Mouse (Mus musculus) embryo, embryonic 11 days (tissue): ENCODE results near the gene St3gal3.

Source experiments
- DNase-seq: peaks from one replicate; pipeline ENCODE4 v3.0.0-alpha.2; 2015

The St3gal3 gene

GRCm38 (mm10) chr4:117918261-117918660 lies 216.5 kb downstream of the St3gal3 start:
- no peak for DNase-seq

GRCm38 (mm10) chr4:117917847-117918246 lies 216.9 kb downstream of the St3gal3 start:
- no peak for DNase-seq

DNA sequence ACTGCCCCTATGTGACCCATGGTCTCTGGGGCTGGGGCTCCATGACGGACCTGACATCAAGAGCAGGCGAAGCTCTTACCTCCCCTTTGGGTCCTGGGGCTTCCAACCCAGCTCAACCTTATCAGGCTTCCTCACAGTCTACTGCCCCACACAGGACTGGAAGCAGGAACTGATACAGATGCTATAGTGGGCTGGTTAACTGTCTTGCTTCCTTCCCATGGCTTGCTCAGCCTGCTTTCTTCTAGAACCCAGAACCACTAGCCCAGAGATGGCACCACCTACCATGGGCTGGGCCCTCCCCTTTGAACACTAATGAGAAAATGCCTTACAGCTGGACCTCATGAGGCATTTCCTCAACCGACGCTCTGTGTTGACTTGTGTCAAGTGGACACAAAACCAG lies 217.3 kb downstream of the St3gal3 start:
- DNase-seq, result no peak

- DNase-seq, result no peak
Measured at GRCm38 (mm10) chr4:117916386-117916785, 218.3 kb downstream of the St3gal3 start.

DNA sequence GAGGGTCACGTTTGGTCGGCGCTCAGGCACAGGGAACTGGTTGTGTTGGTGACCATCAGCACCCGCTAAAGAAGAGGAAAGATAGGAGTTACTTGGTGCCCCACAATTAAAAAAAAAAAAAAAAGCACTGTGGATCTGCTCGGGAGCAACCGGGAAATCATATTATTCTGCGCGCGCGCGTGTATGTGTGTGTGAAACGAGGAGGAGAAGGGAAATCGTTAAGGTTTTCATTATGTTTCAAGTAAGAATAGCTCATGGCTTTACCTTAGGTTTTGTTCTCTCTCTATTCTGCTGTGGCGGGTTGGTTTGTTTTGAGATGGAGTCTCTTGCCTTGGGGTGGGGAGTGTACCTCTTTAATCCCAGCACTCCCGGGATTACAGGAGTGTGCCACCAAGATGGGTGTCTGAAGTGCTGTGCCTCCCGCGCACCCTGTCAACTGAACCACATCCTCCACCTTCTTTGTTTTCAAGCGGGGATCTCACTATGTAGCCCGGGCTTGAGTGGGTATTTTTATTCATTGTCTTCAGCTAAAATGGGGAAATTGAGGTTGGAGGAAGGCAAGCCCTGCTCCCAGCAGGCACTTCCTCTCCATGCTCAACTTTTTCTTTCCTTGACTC lies 219.1 kb downstream of the St3gal3 start:
- DNase-seq, result no peak

DNA sequence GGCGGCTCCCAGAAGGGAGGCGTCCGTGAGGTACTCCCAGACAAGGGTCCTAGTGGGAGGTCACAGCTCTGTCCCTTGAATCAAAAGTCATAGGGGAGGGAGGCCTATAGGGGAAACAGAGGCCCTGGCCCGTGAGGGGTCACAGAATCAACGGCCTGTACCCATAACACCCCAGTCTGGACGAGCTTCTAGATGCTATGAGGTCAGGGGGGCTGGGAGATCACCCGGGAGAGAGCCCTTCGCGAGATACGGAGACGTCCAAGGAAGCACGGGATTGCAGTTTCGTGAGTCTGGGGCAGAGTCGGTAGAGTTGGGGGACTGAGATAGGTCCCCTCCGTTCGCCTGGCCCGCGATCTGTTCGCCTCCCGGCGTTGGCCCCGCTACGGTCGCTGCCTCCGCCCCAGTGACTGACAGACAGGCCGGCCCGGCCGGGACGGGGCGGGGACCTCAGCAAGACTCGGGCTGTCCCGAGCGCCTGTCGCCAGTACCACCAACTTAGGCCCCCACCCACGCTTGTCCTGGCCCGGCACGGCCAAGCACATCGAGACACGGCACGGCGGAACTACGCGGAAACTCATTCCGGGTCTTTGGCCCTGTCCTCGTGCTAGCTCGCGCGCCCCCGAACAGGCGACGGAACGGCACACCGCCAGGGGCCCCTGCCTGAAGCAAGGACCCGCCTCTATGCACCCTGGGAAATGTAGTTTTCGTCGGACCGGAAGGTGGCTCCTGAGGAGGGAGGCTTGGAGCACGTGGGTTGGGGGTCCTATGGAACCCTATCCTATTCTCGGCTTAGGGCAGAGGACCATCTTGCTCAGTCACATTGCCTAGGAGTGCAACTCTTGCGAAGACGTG lies 219.9 kb downstream of the St3gal3 start, which contains the start of gene Ipo13:
Ipo13 (minus strand) TSS at position 409 of the 852 bp plus-strand sequence.
- peak; percentile 96 for DNase-seq

GRCm38 (mm10) chr4:117914031-117914430 lies 220.7 kb downstream of the St3gal3 start:
- DNase-seq, result no peak

- DNase-seq, result no peak
Measured at GRCm38 (mm10) chr4:117913421-117913820, 221.3 kb downstream of the St3gal3 start.

- no peak for DNase-seq
Measured at GRCm38 (mm10) chr4:117912685-117913273, 221.9 kb downstream of the St3gal3 start.

- DNase-seq, result no peak
Measured at GRCm38 (mm10) chr4:117912131-117912561, 222.6 kb downstream of the St3gal3 start.

DNA sequence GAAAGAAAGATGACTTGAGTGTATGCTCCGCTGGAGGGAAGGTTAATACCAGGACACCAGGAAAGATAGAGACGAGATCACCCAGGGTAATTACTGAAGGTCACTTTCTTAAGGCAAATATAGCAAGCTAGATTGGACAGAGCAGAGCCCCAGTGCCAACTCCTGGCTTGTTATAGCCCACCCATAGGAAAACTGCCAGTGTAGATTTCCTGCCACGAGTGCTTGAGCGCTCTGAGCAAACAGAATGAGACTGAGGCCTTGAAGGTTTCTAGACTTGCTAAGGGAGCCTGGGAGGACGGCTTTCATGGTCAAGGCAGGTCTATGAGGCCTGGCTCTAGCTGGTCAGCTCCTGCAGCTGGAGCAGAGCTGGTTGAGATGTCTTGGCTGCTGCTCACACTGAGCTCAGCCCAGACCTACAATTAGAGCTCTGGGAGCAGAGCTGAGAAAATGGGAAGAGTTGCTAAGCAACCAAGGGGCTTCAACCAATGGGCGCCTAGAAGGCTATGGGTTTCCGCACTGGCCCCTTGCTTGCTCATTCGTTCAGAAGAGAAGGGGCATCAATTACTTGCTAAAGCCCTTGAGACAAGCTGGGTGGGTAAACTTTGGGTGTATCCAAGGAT lies 225.8 kb downstream of the St3gal3 start:
- peak; percentile 45 for DNase-seq

DNA sequence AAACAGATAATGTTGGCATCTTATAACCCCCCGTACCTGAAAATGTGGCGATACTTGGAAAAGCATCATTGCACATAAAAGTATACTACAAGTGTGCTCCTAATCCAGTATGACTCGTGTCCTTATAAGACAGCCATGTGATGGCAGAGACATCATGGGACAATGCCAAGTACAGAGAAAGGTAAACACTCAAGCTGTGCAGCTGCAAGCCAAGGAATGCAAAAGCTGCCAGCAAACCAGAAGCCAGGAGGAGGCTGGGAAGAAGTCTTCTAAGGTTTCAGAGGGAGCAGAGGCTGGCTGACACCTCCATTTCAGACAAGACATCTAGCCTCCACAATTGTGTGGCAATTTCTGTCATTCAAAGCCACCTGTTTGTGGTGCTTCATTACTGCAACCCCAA lies 228.5 kb downstream of the St3gal3 start:
- DNase-seq, result no peak

GRCm38 (mm10) chr4:117904761-117905160 lies 230.0 kb downstream of the St3gal3 start:
- no peak for DNase-seq

DNA sequence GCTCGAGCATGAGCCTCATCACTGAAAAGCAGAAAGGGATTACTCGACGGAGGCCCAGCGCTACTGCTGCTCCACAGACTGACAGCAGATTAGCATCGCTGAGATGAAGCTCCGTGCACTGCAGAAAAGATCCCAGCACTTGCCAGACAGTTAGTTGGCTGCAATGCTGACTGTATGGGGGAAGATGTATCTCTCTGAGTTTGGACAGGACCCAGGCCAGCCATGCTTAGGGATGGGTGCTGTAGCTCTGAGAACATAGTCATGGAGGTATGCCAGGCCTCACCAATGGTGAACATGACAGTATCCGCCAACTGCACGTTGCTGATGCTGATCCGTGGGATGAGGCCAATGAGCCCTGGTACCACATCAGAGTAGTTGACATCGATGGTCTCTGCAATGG lies 230.6 kb downstream of the St3gal3 start:
- DNase-seq, result no peak

- no peak for DNase-seq
Measured at GRCm38 (mm10) chr4:117898111-117898510, 236.6 kb downstream of the St3gal3 start.

DNA sequence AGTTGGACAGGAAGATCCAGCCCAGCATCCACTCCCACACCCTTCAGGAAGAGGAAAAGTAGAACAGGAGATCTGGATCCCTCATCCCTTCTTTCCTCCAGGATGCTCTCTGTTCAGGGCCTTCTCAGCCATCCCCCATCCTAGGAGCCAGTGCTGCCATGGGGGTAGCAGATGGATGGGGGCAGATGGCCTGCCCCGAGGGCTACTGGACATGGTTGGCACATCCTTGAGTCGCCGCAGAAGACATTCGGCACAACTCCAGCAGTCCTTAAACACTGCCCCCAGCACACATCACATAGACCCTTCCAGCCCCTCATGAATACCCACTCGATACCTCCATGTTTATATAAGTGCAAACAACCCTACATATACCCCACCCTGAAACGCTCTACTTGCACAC lies 238.7 kb downstream of the St3gal3 start:
- no peak for DNase-seq

DNA sequence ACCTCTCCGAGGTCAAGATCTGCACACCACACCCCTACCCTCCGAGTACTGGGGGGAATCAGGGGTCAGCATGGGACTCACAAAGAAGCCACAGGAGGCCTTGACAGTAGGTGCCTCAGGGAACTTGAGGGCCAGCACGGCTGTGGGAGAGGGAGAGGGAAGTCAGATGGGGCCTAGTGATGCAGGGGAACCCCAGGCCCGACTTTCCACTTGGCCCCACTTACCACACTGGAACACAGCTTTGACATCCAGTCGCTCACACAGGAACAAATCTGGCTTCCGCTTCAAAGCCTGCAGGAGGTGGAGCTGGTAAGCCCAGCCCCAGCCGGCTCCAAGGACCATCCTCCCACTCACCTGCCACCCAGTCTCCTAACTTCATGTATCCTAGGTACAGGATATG lies 239.4 kb downstream of the St3gal3 start:
- no peak for DNase-seq

DNA sequence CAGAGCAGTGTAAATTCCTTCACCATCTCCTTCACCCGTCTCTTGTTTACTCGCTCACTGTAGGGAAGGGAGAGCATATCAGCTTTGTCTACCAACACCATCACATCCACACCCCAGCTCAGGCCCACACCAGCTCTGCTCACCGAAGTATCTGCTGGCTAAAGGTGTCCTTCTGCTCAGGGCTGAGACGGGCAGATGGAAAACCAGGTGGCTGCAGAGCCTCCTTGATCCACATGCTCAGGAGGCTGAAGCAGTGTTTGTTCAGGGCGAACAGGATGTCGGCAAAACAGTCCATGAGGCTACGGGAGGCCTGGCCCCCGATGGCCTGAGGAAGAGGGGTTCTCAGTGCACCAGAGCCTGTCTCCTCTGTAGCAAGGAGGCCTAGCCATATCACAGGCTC lies 240.1 kb downstream of the St3gal3 start:
- no peak for DNase-seq

DNA sequence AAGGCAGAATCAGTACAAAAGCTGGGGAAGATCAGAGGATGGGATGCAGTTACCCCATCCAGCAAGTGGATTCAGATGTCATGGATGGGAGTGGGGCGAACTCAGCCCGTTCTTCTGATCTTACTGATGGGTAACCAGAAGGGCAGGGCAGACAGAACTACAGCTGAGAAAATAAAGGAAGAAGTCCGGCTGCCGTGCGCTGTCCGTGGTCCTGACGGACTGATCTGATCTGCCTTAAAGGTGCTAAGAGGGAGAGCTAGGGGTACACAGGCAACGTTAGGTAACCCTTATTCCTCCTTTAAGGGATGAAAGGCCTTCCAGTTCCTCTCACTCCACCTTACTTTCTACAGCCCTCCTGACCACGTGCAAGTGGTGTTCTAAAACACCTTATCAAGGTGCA lies 241.3 kb downstream of the St3gal3 start:
- DNase-seq, result peak; percentile 72

- peak; percentile 94 for DNase-seq
Measured at GRCm38 (mm10) chr4:117891738-117892161, 243.0 kb downstream of the St3gal3 start, which contains the start of gene Dph2. Dph2 (minus strand) TSS chr4:117892032.

- DNase-seq, result no peak
Measured at GRCm38 (mm10) chr4:117890750-117891149, 244.0 kb downstream of the St3gal3 start.

- no peak for DNase-seq
Measured at GRCm38 (mm10) chr4:117890031-117890430, 244.7 kb downstream of the St3gal3 start.

DNA sequence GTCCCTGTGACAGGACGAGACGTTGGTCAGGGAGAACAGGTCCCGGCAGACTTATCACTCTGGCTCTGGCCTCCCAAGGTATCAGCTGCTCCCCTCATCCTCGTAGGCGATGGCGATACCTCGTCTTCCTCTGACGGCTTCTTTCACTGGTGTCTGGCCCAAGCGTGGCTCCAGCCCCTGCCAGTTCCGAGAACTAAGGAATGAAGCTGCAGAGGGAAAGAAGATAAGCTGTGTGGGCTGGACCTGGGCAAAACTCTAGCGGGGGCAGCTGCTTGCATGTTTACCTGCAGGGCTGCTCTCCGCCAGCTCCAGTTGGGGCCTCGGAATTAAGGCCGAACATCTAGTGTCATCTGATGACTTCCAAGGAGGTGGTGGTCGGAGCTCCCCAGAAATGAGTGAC lies 245.2 kb downstream of the St3gal3 start:
- no peak for DNase-seq
